Mouse (Mus musculus): Measurements from ENCODE around the gene Gpr83. TPM values are rescaled to one million over a fixed set of nuclear protein-coding genes. Genes with fewer than 3 reads are reported as not detected.

Gpr83 gene
- total RNA-seq, 2 experiments from 2014 or later: not detected

DNA sequence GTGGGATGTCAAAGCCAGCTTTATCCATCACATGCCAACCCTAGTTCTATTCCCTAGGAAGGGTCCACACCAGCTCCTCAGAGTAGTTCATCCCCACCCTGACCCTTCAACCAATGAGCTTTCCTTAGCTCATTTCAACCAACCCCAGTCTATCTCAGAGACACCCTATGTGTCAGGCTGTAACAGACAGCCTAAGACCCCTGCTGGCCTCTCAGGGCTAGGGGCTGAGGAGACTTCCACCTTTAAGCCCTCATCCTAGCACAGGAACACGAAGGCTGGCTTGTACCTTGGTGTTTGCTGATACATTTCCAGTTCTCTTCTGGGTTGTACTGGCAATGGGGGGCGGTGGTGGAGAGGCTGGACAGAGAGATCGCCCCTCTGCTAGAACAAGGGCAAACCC is 43.0 kb downstream of the Gpr83 start:
- ATAC-seq (replicated peaks; ENCODE audit: low FRiP score, poor library complexity, severe bottlenecking): no peak

DNA sequence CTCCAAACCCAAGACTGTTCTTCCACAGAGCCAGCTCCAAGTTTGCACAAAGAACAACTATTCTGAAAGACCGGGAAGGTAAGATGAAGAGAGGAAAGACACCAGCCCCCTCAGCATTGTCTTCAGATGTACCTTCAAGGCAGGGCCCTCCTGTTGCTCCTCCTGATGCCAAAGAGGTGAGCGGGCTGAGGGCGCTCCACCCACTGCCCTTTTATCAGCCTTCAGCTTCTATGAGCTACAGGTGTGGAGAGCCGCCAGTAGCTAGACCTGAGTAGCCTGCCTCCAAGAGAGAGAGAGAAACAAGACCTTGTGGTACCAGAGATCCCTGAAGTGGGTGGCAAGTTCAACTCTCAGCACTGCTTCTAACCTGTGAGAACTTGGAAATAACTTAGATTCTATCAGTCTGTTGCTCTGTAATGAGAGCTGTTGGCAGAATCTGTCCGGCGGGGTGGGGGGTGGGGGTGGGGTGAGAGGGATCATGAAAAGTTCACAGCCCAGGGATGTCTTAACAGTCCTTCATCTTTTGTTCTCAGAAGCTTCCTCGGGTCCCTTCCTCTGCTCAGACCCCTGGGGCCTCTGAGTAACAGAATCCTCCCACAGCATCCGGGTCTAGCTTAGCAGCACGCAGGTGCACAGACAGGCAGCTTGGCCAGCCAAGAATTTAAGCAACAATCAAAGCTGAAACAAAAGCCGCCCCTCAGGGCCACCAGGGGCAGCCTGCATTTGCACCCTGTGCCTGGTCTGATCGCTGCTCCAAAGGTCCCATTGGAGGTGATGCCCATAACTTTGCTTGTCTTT is 43.8 kb downstream of the Gpr83 start, which contains the start of gene Izumo1r:
Izumo1r (minus strand) TSS at position 369 of the 798 bp plus-strand sequence.
- no peak for ATAC-seq (replicated peaks; ENCODE audit: low FRiP score, poor library complexity, severe bottlenecking)

- ATAC-seq (replicated peaks; ENCODE audit: low FRiP score, poor library complexity, severe bottlenecking): no peak
These were observed 44.9 kb downstream of the Gpr83 start for GRCm38 (mm10) chr9:14904741-14905475.

DNA sequence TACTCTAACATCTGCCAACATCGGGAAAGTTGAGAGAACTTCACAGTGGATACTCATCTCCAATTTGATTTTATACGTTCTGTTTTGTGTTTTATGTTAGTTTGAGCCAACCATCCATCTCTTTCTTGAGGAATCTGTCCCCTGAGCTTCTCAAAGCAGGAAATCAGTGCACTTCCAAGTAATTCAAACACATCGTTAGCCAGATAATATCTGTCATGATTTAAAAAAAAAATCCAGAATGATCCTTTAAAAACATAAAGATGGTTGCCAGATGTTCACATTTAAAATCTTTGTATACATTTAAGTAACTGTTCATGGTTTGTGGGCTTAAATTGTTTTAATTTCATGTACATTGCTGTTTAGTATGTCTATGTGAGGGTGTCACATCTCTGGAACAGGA is 45.9 kb downstream of the Gpr83 start:
- no peak for ATAC-seq (replicated peaks; ENCODE audit: low FRiP score, poor library complexity, severe bottlenecking)

GRCm38 (mm10) chr9:14907816-14908415 is 47.9 kb downstream of the Gpr83 start:
- no peak for ATAC-seq (replicated peaks; ENCODE audit: low FRiP score, poor library complexity, severe bottlenecking)

- ATAC-seq (replicated peaks; ENCODE audit: low FRiP score, poor library complexity, severe bottlenecking): no peak
These were observed 50.0 kb downstream of the Gpr83 start for GRCm38 (mm10) chr9:14909981-14910380.

DNA sequence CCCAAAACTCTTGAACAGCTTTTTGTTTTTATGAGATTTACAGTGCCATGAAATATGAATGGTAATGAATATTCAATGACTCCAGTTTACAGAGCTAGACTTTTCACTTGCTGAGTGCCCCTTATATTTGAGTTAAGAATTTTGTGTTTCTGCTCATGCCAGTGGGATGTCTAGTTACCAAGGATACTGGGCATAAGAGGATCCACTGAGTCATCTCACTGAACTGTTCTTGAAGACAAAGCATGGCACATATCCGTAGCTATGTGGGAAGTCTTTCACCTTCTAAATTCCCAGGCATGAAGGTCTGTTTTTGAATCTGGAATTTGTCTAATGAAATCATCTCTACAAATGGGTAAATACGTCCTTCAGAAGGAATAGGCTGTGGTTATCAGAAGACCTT is 52.0 kb downstream of the Gpr83 start:
- ATAC-seq (replicated peaks; ENCODE audit: low FRiP score, poor library complexity, severe bottlenecking): no peak

DNA sequence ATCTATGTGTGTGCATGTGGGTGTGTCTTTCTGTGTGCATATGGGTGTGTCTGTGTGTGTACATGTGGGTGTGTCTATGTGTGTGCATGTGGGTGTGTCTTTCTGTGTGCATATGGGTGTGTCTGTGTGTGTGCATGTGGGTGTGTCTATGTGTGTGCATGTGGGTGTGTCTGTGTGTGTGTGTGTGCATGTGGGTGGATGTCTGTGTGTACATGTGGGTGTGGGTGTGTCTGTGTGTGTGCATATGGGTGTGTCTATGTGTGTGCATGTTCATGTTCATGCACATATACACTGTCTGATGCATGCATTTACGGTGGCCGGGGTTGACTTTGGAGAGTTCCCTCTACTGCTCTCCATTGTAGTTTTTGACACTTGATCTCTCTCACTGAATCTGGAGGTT is 57.7 kb downstream of the Gpr83 start:
- ATAC-seq (replicated peaks; ENCODE audit: low FRiP score, poor library complexity, severe bottlenecking): no peak

DNA sequence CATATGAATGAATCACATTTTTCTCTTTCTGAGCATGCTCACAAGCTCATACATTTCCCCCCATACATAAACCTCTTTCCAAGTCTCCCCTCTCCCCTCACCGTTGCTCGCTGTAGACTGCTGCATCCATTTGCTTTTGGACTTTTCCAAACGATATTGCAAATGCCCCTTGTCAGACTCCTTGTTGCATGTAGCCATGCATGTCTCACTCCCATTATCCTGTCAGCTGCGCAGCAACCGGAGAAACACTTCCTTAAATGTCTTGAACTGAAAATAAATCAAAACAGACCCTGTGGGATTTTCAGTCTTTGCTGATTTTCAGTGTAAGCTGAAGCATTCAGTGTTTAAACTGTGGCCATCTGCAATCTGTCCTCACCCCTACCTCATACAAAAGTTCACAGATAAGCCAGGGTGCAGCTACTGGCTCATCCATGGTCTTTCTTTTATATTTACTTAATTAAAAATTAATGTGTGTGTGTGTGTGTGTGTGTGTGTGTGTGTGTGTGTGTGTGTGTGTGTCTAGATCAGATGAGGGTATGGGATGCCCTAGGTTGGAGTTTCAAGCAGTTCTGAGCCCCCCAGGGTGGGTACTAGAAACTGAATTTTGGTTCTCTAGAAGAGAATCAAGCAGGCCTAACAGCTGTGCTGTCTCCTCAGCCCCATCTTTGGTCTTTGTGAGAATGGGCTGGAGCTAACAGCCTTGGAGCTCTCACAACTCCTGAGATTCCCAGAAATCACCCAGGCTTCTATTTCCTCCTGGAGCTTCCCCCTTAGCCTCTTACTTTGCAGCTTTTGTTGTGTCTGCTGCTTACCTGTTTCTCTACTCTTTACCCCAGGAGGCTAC is 59.0 kb downstream of the Gpr83 start:
- ATAC-seq (replicated peaks; ENCODE audit: low FRiP score, poor library complexity, severe bottlenecking): no peak

Other genes with a start within 250 kb of the Gpr83 start
- not detected in 2 replicates for gene Amotl1, start 215.2 kb upstream of the Gpr83 start, total RNA-seq (2015; ENCODE audit: low replicate concordance)
- gene Amotl1, start 215.2 kb upstream of the Gpr83 start, total RNA-seq (2017; ENCODE audit: low replicate concordance): 0.13 and 0.53 TPM in 2 replicates
- gene Piwil4, start 119.5 kb upstream of the Gpr83 start, total RNA-seq (2015; ENCODE audit: low replicate concordance): not detected in 2 replicates
- not detected in 2 replicates for gene Piwil4, start 119.5 kb upstream of the Gpr83 start, total RNA-seq (2017; ENCODE audit: low replicate concordance)
- 2.9 TPM in 1 of 2 replicates, not detected in the other for gene Fut4, start 107.8 kb upstream of the Gpr83 start, total RNA-seq (2015; ENCODE audit: low replicate concordance)
- gene Fut4, start 107.8 kb upstream of the Gpr83 start, total RNA-seq (2017; ENCODE audit: low replicate concordance): 0.90 and 3.2 TPM in 2 replicates
- not detected in 2 replicates for gene 1700012B09Rik, start 89.2 kb upstream of the Gpr83 start, total RNA-seq (2015; ENCODE audit: low replicate concordance)
- not detected in 2 replicates for gene 1700012B09Rik, start 89.2 kb upstream of the Gpr83 start, total RNA-seq (2017; ENCODE audit: low replicate concordance)
- 10.9 and 20.5 TPM in 2 replicates for gene Mre11a, start 75.6 kb upstream of the Gpr83 start, total RNA-seq (2015; ENCODE audit: low replicate concordance)
- gene Mre11a, start 75.6 kb upstream of the Gpr83 start, total RNA-seq (2017; ENCODE audit: low replicate concordance): 27.0 and 38.1 TPM in 2 replicates
- 16.6 and 28.1 TPM in 2 replicates for gene Ankrd49, start 75.4 kb upstream of the Gpr83 start, total RNA-seq (2015; ENCODE audit: low replicate concordance)
- 12.5 and 23.3 TPM in 2 replicates for gene Ankrd49, start 75.4 kb upstream of the Gpr83 start, total RNA-seq (2017; ENCODE audit: low replicate concordance)
- 2.5 TPM in 1 of 2 replicates, not detected in the other for gene Izumo1r, start 43.7 kb downstream of the Gpr83 start, total RNA-seq (2015; ENCODE audit: low replicate concordance)
- gene Izumo1r, start 43.7 kb downstream of the Gpr83 start, total RNA-seq (2017; ENCODE audit: low replicate concordance): 7.1 TPM in 1 of 2 replicates, not detected in the other
- gene Panx1, start 185.3 kb downstream of the Gpr83 start, total RNA-seq (2015; ENCODE audit: low replicate concordance): 6.3 TPM in 1 of 2 replicates, not detected in the other
- gene Panx1, start 185.3 kb downstream of the Gpr83 start, total RNA-seq (2017; ENCODE audit: low replicate concordance): 1.4 and 2.0 TPM in 2 replicates

All from erythroid progenitor cell, adult 5-6 weeks (primary cell).